Mouse (Mus musculus) cerebellum, adult 8-10 months (tissue): ENCODE data around the gene Fam178b.
"Not testable (repeated sequence)": the region's sequence is repeated elsewhere in the genome, so short reads cannot be mapped to it uniquely, and the experiment has no call there.

Source experiments
- DNase-seq: peaks from one replicate; pipeline ENCODE4 v3.0.0; 2022

Fam178b gene

DNA sequence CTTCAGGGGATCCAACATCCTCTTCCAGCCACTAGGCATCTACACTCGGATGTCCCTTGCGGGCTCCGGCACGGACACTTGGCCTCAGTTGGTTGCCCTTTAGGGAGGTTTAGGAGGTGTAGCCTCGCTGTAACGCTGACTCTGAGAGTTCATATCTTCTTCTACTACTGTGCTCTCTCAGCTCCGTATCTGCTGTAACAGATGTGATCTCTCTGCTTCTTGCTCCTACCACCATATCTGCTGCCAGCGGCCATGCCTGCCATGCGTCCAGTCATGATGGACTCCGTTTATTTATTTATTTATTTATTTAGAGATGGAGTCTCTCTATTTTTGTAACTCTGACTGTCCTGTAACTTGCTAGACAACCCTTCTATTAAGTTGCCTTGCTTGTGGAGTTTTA lies 11.7 kb downstream of the Fam178b start:
- DNase-seq: no peak

DNA sequence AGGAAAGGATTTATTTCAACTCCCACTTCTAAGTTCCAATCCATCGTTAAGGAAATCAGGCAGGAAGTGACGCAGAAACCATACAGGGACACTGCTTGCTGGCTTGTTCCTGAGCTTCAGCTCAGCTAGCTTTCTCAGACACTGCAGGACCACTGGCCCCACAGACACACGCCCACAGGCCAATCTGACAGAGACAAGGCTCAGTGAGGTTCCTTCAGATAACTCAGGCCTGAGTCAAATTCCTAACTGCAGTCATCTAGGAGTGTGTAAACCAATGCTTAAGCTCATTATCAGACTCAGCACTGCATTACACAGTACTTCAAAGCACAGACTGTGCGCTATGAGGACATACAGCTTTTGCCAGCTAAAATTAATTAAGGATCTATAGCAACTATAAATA lies 12.7 kb downstream of the Fam178b start:
- DNase-seq: no peak

DNA sequence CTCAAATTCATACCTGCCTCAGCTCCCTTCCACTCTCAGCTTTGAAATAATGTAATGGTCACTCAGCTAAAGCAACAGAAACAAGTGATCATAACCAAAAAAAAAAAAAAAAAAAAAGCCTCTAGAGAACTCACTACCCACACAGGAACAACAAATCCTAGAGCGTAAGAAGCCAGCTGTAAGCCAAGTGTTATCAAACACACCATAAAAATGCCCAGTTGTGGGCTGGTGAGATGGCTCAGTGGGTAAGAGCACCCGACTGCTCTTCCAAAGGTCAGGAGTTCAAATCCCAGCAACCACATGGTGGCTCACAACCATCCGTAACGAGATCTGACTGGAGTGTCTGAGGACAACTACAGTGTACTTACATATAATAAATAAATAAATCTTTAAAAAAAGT lies 15.0 kb downstream of the Fam178b start:
- DNase-seq: not testable (repeated sequence)

DNA sequence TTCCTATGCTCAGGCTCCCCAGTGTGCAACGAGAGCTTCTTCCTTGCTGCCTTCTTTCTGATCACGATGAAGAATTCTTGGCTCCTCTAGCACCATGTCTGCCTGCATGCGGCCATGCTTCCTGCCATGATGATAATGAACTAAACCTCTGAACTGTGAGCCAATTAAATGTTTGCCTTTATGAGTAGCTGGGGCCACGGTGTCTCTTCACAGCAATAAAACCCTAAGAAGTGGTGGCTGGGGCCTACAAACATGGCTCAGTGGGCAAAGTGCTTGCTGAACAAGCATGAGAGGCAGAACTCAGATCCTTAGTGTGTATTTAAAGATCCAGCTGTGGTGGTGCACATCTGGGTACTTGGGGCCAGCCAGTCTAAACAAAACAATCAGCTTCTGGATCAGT lies 17.0 kb downstream of the Fam178b start:
- DNase-seq: no peak

DNA sequence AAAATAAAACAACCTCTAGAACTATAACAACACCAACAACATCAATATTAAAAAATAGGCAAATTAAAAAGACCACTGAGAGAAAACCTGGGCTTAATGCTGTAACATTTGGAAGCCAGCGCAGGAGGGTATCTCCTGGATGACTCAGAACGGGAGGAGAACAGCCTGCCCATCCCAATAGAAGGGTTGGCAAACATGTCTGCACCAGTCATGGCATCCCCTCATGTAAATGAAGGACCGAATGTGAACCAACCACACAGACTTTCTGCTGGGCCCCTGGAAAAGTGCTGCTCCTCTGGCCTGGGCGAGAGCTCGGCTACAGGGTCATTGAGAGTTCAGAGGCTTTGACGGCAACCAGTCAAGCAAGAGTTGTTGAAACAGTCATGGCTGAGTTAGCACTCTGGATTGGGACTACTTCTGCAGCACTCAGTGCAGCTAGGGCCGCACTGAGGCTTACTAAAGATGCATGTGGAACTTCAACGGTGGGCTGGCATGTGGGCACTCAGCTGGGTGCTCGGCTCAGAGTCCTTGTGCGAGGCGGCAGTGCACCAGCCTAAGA lies 17.7 kb downstream of the Fam178b start:
- DNase-seq: no peak

DNA sequence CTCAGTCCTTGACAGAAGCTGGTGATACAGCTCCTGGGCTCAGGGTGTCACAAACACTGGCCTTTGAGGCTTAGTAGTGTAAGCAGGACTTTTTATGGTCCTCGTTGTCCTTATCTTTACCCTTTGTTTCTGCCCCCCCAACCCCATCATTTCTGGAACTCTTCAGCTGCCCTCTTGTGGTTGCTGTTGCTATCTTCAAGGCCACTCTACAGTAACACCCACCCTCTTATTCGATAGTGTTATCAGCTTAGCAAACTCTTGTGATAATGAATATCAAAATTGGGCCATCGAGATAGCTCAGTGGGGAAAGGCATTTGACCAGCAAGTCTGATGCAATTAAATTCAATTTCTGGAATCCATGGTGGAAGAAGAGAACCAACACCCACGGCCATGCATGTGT lies 18.5 kb downstream of the Fam178b start:
- DNase-seq: peak; percentile 53

DNA sequence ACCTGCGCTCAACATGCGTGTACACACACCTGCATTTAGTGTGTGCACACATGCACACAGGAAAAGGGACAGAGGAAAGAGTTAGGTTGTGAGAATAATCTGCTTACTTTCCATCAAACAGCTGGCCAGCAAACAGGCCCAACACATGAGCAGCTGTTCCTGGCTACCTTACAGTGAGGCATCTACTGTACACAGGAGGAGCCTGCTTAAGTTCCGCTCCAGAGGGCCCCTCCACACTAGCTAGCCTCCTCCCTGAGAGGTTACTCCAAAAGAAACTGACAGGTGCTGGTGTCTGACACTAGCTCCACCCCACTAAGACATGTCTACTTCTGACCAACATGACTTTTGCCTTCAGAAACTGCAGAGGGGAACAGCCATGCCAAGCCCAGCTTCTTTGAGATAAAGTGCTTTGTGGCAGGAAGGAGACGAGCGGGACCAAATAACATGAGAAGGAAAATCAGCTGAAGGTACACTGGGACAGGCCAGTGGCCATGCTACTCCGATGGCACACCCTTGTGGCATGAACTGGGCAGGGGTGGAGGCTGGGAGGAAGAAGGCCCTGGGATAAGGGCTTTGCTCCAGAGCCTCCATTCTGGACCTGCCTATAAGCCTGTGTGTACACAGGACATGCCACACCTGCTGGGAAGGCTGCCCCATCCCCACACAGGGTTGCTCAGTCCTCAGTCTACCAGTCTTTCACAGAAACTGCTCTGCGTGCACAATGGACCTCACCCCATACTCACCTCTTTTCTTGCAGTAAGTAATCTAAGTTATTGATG lies 24.2 kb downstream of the Fam178b start:
- DNase-seq: no peak

DNA sequence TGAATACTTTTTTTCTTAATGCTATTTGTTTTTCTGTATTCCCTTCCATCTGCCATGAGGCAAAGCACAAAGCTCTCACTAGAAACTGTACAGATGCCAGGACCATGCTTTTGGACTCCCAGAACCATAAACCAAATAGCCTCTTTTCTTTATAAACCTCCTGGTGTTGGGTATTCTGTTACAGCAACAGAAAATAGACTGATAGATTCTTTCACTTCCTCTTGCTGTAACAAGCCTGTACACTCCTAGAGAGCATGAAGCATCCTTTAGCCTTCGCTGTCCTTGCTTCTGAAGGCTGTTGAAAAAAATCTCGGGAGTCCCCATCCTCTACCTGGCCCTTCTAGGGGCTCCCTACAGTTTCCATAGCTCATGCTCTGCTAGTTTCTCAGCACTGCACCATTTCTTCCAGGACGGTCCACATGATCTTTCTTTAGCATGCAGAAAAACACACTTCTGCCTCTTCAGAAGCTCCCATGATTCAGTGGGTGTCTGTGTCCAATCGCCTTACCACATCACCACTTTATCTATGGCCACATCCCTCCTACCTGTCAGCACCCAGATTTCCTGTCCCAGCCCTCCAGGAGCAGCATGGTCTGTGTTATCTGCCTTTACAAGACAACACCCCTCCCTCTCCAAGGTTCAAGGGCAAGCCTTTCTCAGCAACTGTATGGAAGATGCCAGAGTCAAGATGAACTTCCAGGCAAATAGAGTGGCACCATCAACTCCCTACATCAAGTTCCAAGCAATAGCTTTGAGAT lies 25.1 kb downstream of the Fam178b start:
- DNase-seq: no peak

DNA sequence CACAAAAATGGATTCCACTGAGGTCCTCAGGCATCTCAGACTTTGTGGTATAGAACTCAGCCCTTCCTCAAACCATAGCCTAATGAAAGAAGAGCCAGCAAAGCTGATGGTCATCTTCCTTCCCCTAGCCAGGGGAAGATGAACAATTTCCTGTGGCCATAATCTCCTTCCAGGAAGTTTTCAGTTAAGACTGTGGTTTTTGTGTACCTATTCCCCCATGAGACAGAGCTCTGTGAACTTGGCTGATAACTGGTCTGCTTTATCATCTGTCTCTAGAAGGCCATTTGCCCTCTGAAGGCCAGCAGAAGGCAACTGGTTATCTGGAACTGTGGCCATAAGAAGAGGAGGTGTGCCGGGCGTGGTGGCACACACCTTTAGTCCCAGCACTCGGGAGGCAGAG lies 26.8 kb downstream of the Fam178b start:
- DNase-seq: no peak

DNA sequence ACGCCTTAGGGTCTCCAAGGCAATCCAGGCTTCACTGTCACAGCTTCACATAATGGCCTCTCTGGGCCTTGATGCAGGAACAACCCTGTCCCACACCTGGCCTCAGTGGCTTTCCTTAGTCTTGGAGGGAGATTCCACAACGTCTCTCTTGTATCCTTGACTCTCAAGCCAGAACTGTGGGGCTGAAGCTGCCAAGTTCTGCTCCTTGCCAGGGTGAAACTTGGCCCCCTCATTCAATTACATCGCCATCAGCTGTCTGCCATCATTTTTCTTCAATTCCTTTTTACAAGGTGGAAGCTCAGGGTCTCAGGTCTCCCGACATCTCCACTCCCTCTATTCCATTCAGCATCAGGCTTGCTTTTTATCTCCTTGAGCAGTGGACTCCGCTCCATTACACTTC lies 27.9 kb downstream of the Fam178b start:
- no peak for DNase-seq

DNA sequence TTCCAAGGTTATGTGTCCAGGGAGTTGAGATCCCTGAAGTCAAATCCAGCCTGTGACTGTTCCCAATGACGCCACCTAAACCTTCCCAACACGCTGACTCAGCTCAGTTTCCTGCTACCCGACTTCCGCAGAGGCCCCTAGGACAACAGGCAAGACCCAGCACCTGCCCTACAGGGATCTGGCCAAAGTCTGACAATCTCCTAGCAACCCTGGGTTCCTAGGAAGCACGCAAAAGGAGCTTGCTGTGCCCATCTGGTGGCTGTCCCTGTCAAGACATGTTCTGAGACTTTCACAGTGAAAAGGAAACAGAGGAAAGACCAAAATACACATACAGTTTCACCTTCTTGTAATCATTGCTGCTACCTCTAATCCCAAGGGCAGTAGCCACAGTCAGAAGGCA lies 35.4 kb downstream of the Fam178b start:
- no peak for DNase-seq

DNA sequence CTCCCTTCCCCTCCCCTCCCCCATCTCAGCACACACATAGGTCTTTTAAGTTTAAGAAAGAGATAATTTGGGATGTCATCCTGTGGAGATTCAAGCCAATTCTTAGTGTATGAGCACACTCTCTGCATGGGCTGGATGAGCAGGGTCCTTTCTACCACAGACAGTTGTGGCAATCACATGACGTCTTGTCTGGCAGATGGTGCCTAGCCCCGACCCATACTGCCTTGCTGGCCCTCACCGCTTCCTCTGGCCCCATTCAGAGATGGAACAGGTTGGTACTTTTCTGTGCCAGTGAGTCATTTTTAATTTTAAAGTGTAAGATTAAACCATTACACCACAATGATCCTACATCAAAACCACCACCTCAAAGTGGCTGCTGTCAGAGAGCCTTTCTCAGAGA lies 36.7 kb downstream of the Fam178b start:
- no peak for DNase-seq

DNA sequence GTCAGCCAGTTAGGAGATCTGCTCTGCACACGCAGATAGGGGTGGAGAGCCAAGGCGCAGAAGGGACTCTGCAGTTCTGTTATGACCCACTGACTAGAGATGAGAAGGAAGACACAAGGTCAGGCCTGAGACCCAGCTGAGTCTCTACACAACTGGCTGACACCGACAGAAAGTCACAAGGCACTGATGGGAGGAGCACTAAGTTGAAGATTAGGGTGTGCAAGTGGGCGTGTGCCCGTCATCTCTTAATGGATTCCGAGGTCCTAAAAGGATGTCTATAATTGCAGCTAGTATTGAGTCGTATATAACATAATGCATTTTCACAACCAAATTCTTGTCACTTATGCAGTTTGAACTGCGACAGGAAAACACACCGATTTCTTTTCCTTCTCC lies 38.4 kb downstream of the Fam178b start:
- no peak for DNase-seq

DNA sequence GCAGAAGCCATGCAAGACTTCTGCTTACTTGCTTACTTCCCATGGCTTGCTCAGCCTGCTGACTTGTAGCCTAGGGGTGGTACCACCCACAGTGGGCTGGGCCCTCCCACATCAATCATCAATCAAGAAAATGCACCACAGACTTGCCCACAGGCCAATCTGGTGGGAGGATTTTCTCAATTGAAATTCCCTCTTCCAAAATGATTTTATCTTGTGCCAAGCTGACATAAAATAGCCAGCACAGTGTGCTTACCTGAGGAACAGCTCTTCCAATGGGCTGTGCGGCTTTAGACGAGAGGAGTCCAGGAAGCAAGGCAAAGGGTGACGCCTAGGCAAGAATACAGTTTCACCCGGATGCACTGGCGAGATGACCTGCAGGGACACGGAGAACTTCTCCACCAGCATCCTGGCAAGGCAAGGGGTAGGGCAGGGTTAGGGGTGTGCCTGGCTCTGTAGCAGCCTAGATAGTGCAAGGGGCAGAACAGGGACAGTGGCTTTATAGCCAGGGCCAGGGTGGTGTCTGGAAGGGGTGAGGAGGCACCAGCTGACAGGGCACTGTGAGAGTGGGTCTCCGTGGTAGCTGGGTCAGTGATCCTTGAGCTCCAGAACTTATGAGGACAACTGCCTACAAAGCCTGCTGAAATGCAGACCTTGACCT lies 38.9 kb downstream of the Fam178b start:
- DNase-seq: no peak

DNA sequence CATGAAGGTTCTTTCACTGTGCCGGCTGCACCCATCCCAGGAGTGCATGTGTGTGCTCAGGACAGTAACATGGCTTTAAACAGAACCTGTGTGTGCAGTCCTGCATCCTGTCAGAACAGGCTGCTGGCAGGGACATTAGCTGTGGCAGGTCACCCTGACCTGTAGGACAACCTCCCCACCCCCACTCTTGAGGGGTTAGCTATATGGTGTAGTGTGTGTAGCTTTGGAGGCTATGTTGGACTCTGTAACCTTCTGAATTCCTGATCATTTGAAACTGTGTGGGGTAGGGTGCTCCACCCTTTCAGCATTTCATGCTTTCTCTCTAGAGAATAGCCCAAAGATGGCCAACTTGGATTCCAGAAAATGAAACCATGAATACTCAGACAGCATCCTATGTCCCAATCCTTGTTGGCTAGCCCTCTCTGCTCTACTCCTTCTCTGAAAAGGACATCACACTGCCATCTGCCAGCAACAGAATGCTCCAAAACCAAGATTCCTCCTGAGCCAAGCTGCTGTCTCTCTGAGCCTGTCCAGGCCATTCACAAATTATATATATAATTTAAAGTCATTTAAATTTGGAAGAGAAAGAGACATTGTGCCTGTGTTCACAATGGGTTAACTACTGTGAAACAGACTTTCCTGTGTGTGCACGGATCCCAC lies 47.0 kb downstream of the Fam178b start:
- DNase-seq: peak; percentile 70

DNA sequence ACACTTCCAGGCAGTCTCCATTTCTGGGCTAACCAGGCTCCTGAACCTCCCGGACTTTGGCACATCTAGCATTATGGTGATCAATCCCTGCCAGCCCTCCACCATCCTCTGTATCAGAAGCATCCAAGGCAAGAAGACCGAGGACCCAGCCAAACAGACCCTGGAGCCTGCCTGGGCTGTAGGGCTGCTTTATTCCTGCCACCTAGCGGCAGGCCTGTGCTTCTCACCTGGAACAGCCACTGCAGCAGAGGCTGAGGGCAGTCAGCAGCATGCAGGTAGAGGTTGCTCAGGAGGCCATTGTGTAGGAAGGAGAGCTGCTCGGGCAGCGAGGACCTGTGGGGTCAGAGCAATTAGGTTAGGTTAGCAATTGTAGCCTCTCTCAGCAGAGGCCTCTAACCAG lies 48.0 kb downstream of the Fam178b start:
- DNase-seq: peak; percentile 47

DNA sequence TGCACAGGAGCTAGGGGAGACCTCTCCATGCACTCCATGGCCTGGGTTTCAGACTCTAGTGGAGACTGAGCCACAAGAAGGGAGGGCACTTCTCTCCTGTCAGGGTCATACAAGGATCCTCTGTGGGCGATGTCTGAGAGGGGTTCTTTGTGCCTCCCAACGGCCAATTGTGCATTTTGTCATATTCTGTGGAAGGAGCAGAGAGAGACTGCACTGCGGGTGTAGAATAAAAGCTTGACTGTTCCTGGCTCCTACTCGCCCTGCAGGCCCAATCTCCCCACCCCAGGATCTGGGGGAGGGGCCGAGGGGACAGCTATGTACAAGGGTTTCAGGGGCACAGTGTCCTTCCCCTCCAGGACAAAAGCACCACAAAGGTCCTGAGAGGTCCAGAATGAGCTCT lies 49.1 kb downstream of the Fam178b start:
- no peak for DNase-seq

DNA sequence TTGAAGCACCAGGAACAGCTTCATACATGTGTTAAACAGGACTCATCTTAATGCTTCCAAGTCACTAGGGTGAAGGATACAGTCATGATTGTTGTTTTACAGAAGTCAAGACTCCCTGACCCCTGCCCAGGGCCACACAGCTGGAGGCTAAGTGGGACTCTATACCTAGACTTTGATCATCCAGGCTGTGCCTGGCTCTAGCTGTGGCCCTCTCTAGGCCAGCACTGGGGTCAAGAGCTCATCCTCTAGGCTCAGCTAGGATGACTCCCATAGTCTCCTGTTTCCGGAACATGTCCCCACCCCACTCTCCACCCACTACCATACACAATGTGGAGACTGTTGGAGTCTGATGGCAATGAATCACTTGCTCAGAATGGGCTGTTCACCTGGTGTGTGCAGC lies 50.1 kb downstream of the Fam178b start:
- no peak for DNase-seq

DNA sequence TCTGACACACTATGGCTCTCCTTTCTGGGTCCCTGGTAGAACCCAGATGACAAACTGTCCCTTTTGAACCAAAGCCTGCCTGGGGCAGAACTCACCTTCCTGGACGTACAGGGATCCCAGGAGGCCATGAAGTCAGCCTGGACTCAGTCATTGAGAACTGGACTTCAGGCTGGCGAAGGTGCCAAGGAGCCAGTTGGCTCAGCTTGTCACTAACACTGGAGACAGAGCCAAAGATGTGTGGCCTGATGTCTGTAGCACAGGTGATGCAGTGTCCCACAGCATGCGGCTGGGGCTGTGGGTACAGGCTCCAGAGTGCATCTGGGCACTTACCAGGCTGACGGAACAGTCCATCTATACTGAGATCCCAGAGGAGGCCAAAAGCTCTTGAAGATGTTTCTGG lies 50.9 kb downstream of the Fam178b start:
- DNase-seq: peak; percentile 33

DNA sequence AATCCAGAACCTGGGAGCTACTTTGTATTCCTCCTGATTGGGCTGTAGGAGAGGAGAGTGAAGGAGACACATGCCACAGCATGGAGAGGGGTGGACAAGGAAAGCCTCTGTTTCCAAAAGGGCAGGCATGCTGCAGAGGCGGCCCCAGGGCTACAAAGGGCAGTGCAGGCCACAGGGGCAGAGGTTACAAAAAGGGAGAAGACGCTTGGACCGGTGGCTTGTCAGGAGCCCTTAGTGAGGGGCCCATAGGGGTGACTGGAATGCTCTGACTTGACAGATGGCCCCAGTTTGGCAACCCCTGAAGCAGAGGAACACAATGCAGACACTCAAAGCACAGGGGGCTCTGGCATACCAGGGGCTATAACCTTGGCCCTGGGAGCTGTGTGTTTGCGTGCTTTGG lies 51.6 kb downstream of the Fam178b start:
- DNase-seq: no peak

DNA sequence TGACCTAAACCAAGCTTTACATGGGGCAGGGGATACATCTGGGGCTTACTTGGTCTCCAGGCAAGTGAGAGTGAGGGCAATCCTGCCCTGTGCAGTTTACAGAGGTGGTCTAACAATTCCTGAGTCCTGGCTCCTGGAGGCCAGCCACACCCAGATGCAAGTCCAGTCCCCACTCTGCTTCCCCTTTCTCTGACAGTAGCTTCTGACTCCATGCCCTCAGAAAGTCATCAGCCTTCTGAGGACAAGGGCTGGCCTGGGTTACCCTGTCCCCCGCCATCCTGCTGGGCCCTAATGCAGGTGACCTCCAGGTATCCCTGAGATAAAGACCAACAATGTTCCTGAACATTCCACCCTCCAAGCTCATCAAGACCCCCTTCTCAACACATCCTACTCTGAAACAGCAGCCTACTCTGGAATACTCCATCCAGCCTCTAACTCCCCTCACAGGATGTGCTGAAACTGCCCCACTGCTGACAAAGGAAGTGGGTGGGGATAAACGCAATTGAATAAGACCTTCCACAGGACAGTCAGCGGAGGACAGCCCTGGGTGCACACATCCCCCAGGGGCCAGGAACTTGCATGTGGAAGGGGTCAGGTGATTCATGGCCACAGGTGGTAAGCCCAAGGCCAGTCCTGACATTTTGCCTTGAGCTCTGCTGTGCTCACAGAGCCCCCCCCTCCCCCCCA lies 52.8 kb downstream of the Fam178b start:
- DNase-seq: no peak

DNA sequence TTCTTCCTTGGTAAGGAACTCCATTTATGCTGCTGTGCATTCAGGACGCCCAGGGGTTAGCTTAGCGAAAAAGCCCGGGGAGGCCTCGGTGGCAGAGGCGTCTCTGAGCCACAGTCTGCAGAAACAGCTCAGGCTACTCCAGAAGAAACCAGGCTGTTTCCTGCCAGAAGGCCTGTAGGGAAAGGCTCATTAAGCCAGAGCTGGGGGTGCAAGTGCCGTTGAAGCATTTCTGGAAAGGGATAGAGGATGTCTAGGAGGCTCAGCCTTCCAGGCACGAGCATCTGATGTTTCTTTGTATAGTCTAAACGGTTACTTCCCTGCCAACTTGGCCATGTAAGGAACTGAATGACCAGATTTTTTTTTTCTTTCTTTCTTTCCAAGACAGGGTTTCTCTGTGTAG lies 54.4 kb downstream of the Fam178b start:
- DNase-seq: no peak

DNA sequence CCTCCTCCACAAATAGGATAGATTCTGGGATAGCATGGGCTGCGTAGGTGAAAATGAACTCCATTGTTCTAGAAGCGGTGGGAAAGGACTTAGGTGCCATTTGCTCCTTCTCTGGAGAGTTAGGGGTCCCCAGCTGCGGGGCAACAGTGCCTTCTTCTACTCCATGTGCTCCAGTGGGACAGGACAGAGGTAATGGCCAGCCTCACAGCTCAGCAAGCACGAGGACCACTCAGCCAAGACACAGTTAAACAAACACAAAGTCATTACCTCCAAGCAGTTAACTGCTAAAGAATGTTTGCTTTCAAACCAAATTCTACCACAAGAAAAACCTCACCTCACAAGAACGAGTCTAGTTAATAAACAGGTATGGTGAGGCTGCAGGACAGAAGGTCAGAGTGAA lies 57.5 kb downstream of the Fam178b start:
- no peak for DNase-seq
